Mouse (Mus musculus) neural tube, embryonic 10.5 days (tissue): Measurements from ENCODE around the gene Cpt1c.
"Not testable (repeated sequence)": the region's sequence is repeated elsewhere in the genome, so short reads cannot be mapped to it uniquely, and the experiment has no call there.

Experiments used
- DNase-seq: peaks from one replicate; pipeline ENCODE4 v3.0.0-alpha.2; 2017; ENCODE audit warnings: low spot score; ENCODE audit errors: extremely low spot score

The Cpt1c gene

DNA sequence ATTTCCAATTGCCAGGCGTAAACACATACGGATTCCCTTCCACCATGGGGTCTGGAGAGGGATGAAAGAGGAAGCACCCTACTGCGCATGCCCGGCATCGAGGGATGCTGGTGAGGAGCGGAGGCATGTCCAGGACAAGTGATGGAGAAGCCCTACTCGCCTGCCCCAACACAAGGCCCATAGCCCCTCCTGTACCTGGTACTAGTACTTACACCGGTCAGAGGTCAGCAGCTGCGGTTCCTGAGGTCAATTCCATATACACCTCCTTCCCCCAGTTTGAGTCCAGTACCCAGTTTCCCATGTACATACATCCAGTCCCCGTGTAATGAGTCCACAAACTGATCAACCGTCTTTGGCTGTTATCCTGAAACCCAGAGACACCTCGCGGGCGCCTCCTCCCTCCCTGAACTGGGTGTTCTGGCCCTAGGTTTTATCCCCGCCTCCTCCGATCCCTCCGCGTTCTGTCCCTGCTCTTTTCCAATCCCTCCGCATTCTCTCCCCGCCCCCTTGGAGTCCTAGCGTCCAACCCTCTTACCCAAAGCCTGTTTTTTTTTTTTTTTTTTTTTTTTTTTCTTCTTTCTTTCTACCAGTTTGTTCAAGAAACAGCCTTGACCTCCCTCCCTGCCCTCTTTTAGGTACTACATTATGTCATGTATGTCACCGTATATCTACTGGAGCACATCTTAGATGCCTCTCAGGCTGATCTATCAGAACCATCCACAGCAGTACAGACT is at the start of gene Cpt1c:
TSS of gene Cpt1c (minus strand) at position 469 of the 734 bp plus-strand sequence.
- peak; percentile 83 for DNase-seq

DNA sequence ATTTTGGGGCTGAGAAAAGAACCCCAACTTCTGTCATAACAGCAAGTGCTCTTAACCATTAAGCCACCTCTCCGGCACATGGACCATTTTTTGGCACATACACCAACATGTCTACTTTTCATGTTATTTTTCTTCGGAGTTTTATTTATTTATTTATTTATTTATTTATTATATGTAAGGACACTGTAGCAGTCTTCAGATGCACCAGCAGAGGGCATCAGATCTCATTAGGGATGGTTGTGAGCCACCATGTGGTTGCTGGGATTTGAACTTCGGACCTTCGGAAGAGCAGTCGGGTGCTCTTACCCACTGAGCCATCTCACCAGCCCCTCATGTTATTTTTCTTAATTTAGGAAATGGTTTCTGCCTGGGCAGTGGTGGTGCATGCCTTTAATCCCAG is 49.1 kb upstream of the Cpt1c start:
- not testable (repeated sequence) for DNase-seq

DNA sequence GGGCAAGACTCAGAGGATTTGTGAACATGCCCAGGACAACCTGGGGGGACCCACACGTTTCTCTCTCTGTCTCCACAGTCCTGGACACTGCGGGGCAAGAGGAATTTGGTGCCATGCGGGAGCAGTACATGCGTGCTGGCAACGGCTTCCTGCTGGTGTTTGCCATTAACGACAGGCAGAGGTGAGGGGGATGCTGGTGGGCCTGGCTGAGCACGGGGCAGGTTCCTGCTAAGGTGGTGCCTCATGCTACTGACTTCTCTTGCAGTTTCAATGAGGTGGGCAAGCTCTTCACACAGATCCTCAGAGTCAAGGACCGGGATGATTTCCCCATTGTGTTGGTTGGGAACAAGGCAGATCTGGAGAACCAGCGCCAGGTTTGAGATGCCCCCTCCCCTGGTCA is 45.6 kb upstream of the Cpt1c start:
- DNase-seq, result no peak

DNA sequence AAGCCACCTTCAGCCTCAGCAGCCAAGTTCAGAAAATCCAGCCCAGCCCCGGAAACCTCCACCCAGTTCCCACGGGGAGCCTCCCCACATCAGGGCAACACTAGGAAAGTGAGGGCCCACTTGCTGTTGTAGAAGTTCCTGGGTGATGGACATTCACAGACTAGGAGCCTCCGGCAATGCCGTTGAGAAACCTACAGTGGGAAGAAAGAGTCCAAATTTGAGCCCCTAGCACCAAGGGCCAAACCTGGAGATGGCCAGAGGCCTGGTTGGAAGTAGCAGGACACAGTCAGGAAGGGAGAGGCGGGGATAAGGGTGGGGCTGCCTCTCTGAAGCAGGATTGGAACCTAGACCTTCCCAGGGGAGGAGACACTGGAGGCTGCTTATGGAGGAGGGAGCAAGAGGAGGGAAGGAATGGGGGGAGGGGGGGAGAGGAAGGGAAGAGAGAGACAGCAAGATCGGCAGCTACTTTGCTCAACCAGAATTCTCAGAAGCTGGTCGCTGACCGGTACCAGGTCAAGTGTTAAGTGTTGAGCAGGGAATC is 44.5 kb upstream of the Cpt1c start:
- no peak for DNase-seq

- peak; percentile 86 for DNase-seq
Observed at GRCm38 (mm10) chr7:45017242-45018061, 42.8 kb upstream of the Cpt1c start, which contains the start of gene Rras. Rras (plus strand) TSS chr7:45017961.

GRCm38 (mm10) chr7:45016761-45017160 is 42.1 kb upstream of the Cpt1c start:
- DNase-seq, result no peak

DNA sequence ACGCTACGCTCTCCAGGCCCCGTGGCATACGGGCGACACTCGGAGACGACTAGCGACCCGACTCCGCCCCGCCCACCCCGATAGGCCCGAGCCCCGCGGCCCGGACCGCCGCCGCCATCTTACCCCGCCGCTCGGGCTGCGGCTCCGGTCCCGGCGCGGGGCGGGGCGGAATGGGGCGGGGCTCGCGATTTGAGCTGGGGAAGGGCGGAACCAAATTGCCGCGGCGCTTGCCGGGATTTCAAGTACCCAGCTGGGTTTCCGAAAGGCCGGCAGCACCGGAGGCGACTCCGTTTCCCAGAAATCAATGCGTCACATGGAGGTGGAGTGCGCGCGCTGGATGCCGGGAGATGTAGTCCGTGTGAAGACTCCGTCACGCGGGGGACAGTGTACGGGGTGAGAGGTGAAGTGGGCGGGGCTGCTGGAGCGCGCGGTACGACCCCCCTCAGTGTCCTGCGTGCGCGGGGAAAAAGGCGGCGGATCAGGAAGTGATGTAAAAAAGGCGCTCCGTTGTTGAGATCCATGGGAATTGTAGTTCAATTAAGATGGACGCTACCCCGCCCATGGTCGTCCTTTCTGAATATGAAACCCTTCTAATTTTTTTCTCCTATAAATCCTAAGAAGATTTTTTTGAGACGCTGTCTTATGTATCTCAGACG is 41.4 kb upstream of the Cpt1c start, which contains the start of gene Scaf1:
TSS of gene Scaf1 (minus strand) at position 407 of the 656 bp plus-strand sequence.
- peak; percentile 99 for DNase-seq

DNA sequence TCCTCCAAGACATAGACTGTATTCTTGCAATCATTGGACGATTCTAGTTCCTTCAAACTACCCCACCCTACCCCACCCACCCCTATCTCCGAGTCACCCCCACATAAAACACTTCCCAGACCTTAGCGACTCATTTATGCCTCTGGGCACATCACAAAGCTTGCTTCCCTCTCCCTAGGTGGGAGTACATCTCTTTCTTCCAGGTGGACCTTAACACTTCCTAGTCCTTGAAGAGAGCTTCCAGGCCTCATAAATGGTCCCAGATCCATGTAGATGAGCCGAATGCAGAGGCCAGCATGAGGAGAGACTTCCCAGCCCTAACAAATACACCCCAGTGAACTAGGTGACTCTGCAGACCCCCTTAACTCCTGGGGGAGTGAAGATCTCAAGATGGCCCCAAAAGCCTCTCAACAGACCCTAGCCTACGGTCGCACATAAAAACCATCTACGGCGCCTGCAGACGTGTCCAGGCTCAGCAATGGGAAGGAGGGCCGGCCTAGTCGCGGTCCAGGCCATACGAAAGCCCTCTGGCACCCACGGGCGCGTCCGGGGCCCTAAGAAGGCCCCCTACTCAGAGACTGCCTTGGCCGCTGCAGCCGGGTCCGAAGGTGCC is 40.8 kb upstream of the Cpt1c start:
- no peak for DNase-seq

DNA sequence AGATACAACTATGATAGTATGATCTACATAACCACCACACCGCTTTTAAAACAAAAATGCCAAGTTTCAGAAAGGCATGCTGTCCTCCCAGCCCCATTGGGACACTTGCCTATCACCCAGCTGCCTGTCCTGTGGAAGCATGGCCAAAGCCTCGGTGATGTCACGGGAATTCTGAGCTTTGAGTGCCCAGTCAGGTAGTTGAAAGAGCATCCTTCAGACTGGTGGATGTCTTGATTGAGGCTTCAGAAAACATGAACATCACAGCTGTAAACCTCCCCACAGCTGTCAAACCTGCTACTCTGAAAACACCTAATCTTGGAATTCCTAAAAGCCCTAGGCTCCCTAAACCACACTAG is 39.4 kb upstream of the Cpt1c start:
- no peak for DNase-seq

DNA sequence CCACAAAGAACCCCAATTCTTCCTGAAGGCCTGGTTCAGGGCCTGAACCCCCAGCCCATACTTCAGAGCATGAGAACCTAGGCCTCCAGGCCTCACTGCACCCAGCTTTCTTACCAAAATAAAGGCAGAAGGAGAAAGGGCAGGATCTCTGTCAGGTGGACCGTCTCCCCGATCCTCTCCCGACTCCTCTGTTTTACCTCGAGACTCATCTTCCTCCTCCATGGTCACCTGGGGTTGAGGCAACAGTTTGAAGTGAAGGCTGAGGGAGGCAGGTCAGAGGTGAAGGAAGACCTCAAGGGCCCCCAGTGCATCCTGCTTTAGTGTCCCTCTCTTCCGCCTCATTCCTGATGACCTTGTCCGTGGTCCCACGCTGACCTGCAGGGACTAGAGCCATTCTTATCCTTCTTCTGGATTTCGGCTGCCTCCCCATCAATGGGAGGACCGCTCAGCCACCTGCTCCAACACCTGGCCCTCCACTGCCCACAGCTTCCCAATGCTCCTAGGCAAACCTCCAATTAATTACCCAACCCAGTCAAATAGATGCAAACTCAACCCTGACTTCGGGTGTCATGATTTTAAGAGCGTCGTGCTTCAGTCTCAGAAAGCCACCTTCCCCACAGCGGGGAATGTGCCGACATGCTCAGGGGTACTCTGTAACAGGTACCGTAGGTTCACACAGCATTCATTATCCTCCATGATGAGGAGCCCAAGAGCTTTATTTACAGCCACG is 38.9 kb upstream of the Cpt1c start:
- DNase-seq, result no peak

GRCm38 (mm10) chr7:45012824-45013223 is 38.2 kb upstream of the Cpt1c start:
- no peak for DNase-seq

GRCm38 (mm10) chr7:45012011-45012410 is 37.4 kb upstream of the Cpt1c start:
- no peak for DNase-seq

- DNase-seq, result no peak
Observed at GRCm38 (mm10) chr7:45008411-45008810, 33.8 kb upstream of the Cpt1c start.

- DNase-seq, result no peak
Observed at GRCm38 (mm10) chr7:45007846-45008245, 33.2 kb upstream of the Cpt1c start.

GRCm38 (mm10) chr7:45007141-45007540 is 32.5 kb upstream of the Cpt1c start:
- no peak for DNase-seq

GRCm38 (mm10) chr7:45006503-45006902 is 31.9 kb upstream of the Cpt1c start:
- no peak for DNase-seq

- DNase-seq, result no peak
Observed at GRCm38 (mm10) chr7:45005321-45005992, 30.8 kb upstream of the Cpt1c start.

GRCm38 (mm10) chr7:45004546-45004945 is 29.9 kb upstream of the Cpt1c start:
- no peak for DNase-seq

DNA sequence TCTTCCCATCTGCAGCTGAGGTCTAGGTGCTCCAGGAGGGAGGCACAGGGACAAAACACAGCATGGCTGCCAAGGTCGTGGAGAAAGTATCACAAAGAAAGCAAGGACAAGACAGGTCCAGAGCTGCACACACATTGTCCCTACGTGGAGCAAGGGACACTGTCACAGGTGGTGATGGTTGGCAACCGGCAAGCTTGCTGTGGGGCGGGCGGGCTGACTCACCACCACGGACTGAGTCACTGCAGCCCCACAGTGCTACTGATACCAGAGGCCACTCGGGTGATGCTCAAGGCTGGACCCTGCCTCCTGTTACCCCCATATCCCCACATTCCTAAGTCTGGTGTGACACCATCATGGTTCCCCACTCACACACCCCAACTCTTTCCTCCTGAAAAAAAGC is 27.8 kb upstream of the Cpt1c start:
- no peak for DNase-seq

- no peak for DNase-seq
Observed at GRCm38 (mm10) chr7:45000539-45001114, 26.0 kb upstream of the Cpt1c start.
